Mouse (Mus musculus): ENCODE measurements around the gene Trpm5. TPM values are rescaled to one million over a fixed set of nuclear protein-coding genes. Genes with fewer than 3 reads are reported as not detected.

Gene Trpm5
- polyA plus RNA-seq, 1 experiment: 0.03 TPM

DNA sequence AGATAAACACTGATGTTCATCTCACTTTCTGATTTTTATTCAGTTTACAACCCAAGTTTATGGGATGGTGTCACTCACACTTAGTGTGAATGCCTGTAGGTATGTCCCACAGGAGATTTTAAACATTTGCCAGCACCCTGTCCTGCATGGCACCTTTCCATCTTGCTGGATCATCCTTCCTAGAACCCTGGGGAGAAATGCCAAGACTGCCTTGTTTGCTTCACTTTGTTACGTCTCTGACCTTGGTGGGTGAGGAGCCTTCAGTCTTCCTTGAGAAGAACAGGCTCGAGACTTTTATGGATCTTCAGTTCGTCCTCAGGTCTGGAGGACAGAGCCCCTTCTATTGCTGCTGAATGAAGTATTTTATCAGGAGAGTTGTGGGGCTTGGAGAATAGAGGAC lies 45.1 kb downstream of the Trpm5 start:
- Histone ChIP-seq H3K36me3 (ENCODE audit: control insufficient read depth, insufficient read depth, low read length) (no peaks in the 10 kb centered on the region), H3K4me1 (ENCODE audit: control insufficient read depth, insufficient read depth, low read length) (peaks cover 27% of the 10 kb centered on the region), H3K27me3 (replicated peaks; ENCODE audit: control insufficient read depth, insufficient read depth, low read length) (no peaks in the 10 kb centered on the region), H3K27ac (ENCODE audit: insufficient read depth, low read depth, low read length) (peak overlapping the region; percentile 80), H3K4me3 (ENCODE audit: insufficient read depth, low read depth, low read length) (no peak overlapping the region)
- TF ChIP-seq CTCF (conservative IDR thresholded peaks at IDR 0.05; ENCODE audit: insufficient read depth, insufficient read length, low read depth, low read length) (no peak), POLR2A (IDR thresholded peaks at IDR 0.05; ENCODE audit: low read depth, low read length) (no peak)
- DNase-seq: peak; percentile 55
- WGBS: 61% methylated on average over 3 of the region's 3 CpGs

DNA sequence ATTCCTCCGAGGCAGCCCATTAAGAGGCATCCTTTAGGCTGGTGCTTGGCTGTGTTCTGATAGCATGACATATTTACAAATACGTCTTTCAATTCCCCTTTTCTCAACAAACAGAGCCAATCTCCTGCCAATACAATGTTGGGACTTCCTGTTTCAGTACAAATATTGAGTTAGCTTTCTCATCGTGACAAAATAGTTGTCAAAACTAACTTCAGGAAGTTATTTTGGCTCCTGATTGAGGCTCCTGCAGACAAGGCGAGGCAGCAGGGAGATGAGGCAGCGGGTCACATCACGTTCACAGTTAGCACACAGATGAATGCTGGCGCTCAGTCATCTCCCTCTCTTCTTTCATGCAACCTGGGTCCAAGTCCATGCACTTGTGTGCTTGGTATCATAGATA lies 48.1 kb downstream of the Trpm5 start:
- H3K27ac ChIP-seq (ENCODE audit: insufficient read depth, low read depth, low read length): no peak overlapping the region

DNA sequence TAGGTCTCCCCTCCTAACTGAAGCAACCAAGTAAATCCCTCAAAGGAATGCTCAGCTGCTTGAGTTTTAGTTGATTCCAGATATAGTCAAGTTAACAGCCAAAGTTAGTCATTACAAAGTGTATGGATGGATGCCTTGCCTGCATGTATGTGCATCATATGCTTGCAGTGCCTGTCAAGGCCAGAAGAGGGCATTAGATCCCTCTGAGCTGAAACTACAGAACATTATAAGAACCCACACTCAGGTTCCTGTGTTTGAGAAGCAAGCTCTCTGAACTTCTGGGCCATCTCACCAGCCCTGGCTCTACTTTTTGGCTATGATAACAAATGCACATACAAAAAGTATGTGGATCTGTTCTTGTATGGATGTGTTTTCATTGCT lies 49.6 kb downstream of the Trpm5 start:
- Histone ChIP-seq H3K27ac (ENCODE audit: insufficient read depth, low read depth, low read length) (no peak overlapping the region), H3K36me3 (ENCODE audit: control insufficient read depth, insufficient read depth, low read length) (no peaks in the 10 kb centered on the region), H3K4me3 (ENCODE audit: insufficient read depth, low read depth, low read length) (no peak overlapping the region), H3K4me1 (ENCODE audit: control insufficient read depth, insufficient read depth, low read length) (peaks cover 23% of the 10 kb centered on the region), H3K27me3 (replicated peaks; ENCODE audit: control insufficient read depth, insufficient read depth, low read length) (no peaks in the 10 kb centered on the region)
- peak; percentile 14; the same call in 1 of the 2 replicates for TF ChIP-seq CTCF (conservative IDR thresholded peaks at IDR 0.05; ENCODE audit: insufficient read depth, insufficient read length, low read depth, low read length)
- no peak for TF ChIP-seq POLR2A (IDR thresholded peaks at IDR 0.05; ENCODE audit: low read depth, low read length)
- no peak for DNase-seq

More for the DNA sequence above, 48.1 kb downstream of the Trpm5 start:
- H3K4me1 ChIP-seq (ENCODE audit: control insufficient read depth, insufficient read depth, low read length): peaks cover 35% of the 10 kb centered on the region
- H3K4me3 ChIP-seq (ENCODE audit: insufficient read depth, low read depth, low read length): no peak overlapping the region
- no peaks in the 10 kb centered on the region for H3K36me3 ChIP-seq (ENCODE audit: control insufficient read depth, insufficient read depth, low read length)
- 77% methylated on average over 7 of the region's 7 CpGs for WGBS
- TF ChIP-seq CTCF (conservative IDR thresholded peaks at IDR 0.05; ENCODE audit: insufficient read depth, insufficient read length, low read depth, low read length): no peak
- no peak for TF ChIP-seq POLR2A (IDR thresholded peaks at IDR 0.05; ENCODE audit: low read depth, low read length)
- H3K27me3 ChIP-seq (replicated peaks; ENCODE audit: control insufficient read depth, insufficient read depth, low read length): no peaks in the 10 kb centered on the region
- DNase-seq: no peak

DNA sequence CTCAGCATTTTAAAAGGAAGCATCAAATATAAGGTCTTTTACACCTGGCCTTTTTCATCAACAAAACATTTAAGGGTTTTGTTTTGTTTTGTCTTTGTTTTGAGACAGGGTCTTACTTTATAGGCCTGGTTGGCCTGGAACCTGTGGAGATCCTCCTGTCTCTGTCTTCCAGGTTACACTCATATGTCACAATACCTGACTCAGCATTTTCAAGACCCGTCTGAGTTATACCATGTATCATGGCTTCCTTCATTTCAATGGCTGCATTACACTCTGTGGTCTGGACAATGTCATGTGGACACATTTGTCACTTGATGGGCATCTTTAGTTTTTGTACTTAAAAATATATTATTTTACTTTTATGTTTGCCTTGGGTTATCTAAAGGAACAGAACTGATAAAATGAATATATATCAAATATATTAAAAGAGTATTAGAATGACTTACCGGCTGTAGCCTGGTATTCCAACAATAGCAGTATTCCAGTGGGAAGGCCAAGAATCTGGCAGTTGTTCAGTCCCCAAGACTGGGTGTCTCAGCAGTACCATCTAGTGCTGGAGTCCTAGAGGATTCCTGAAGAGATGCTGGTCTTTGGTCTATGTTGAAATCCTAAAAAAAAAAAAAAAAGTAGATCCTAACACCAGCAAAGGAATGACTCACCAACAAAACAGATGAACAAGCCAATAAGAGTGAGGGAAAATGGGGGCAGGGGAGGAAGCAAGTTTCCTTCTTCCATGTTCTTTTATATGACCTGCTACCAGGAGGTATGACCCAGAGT lies 50.2 kb downstream of the Trpm5 start:
- peaks cover 18% of the 10 kb centered on the region for H3K4me1 ChIP-seq (ENCODE audit: control insufficient read depth, insufficient read depth, low read length)
- WGBS: 93% methylated on average over 2 of the region's 2 CpGs
- no peaks in the 10 kb centered on the region for H3K27me3 ChIP-seq (replicated peaks; ENCODE audit: control insufficient read depth, insufficient read depth, low read length)
- no peak overlapping the region for H3K4me3 ChIP-seq (ENCODE audit: insufficient read depth, low read depth, low read length)
- H3K27ac ChIP-seq (ENCODE audit: insufficient read depth, low read depth, low read length): no peak overlapping the region
- no peaks in the 10 kb centered on the region for H3K36me3 ChIP-seq (ENCODE audit: control insufficient read depth, insufficient read depth, low read length)
- no peak for DNase-seq
- TF ChIP-seq CTCF (conservative IDR thresholded peaks at IDR 0.05; ENCODE audit: insufficient read depth, insufficient read length, low read depth, low read length) (no peak), POLR2A (IDR thresholded peaks at IDR 0.05; ENCODE audit: low read depth, low read length) (no peak)

DNA sequence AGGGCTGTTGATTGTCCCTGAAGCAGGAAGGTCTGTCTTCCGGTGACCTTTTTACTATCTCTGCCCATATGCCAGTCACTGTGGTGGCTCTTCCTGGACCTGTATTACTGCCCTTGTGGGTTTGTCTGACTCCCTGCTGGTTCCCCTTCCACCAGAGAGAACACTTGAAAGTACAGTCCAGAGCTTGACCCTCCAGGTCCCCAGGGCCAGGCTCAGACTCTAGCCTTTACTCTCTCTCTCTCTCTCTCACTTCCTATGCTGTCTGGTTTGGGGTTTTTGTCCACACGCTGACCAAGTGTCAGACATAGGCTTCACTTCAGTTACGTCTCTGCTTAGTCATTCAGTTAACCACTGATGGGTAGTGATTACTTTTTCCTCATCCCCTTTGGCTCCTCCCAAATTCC lies 51.5 kb downstream of the Trpm5 start:
- H3K36me3 ChIP-seq (ENCODE audit: control insufficient read depth, insufficient read depth, low read length): no peaks in the 10 kb centered on the region
- no peaks in the 10 kb centered on the region for H3K27me3 ChIP-seq (replicated peaks; ENCODE audit: control insufficient read depth, insufficient read depth, low read length)
- peak; percentile 50 for DNase-seq
- no peak overlapping the region for H3K4me3 ChIP-seq (ENCODE audit: insufficient read depth, low read depth, low read length)
- H3K27ac ChIP-seq (ENCODE audit: insufficient read depth, low read depth, low read length): peak overlapping the region; percentile 86
- TF ChIP-seq POLR2A (IDR thresholded peaks at IDR 0.05; ENCODE audit: low read depth, low read length): no peak
- TF ChIP-seq CTCF (conservative IDR thresholded peaks at IDR 0.05; ENCODE audit: insufficient read depth, insufficient read length, low read depth, low read length): no peak
- H3K4me1 ChIP-seq (ENCODE audit: control insufficient read depth, insufficient read depth, low read length): peaks cover 16% of the 10 kb centered on the region
- WGBS: 65% methylated on average over 3 of the region's 3 CpGs

DNA sequence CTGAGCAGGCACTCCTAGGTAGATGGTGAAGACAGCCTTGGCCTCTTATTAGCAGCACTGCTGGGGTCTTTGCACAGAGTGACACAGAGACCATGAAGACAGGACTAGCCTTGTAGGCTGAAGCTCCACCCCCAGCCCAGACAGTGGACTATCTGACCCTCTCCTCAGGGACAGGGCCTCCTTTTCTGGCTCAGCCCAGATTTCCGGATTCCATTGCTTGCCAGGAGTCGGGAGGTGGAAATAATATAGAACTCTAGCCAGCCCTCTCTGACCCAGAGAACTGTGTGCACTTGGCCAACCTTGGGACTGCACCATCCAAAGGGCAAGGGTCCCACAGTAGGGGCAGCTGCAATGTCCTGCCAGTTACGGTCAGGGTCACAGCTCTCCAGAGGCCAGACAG lies 52.4 kb downstream of the Trpm5 start:
- DNase-seq: peak; percentile 92
- WGBS: 29% methylated on average over 3 of the region's 3 CpGs
- Histone ChIP-seq H3K27ac (ENCODE audit: insufficient read depth, low read depth, low read length) (peak overlapping the region; percentile 86), H3K4me3 (ENCODE audit: insufficient read depth, low read depth, low read length) (no peak overlapping the region), H3K36me3 (ENCODE audit: control insufficient read depth, insufficient read depth, low read length) (no peaks in the 10 kb centered on the region), H3K27me3 (replicated peaks; ENCODE audit: control insufficient read depth, insufficient read depth, low read length) (no peaks in the 10 kb centered on the region), H3K4me1 (ENCODE audit: control insufficient read depth, insufficient read depth, low read length) (peaks cover 16% of the 10 kb centered on the region)
- TF ChIP-seq CTCF (conservative IDR thresholded peaks at IDR 0.05; ENCODE audit: insufficient read depth, insufficient read length, low read depth, low read length) (no peak), POLR2A (IDR thresholded peaks at IDR 0.05; ENCODE audit: low read depth, low read length) (no peak)

DNA sequence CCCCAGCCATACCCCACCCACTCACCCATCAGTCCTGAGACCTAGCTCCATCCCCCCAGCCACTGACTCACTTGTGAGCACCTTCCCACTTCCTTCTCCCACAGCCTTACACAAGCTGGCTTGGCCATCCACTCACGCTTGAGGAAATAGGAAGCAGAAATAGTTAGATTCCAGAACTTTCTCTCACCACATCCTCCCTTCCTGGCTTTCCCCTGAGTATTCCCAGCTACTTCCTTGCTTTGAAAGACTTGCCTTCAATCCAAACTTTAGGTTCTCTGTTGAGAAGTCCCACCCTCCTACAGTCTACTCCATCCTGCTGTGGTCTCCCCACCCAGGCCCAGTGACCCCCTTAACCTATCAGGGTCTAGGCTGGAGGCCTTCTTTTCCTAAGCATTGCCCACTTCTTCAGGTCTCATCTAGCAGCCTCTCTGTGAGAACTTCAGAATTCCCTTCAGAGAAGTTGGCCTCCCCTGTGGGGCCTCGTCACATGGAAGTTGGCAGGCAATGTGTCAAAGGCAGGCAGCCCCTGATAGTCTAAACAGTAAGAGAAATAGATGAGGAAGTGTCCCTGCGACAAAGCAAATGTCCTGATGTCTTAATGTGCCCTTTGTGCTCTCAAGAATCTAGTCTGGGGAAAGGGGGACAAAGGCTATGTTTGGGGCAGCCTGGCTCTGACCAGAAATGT lies 53.2 kb downstream of the Trpm5 start:
- no peak overlapping the region for H3K4me3 ChIP-seq (ENCODE audit: insufficient read depth, low read depth, low read length)
- peaks cover 16% of the 10 kb centered on the region for H3K4me1 ChIP-seq (ENCODE audit: control insufficient read depth, insufficient read depth, low read length)
- peak overlapping the region; percentile 67 for H3K27ac ChIP-seq (ENCODE audit: insufficient read depth, low read depth, low read length)
- peak; percentile 61 for DNase-seq
- H3K36me3 ChIP-seq (ENCODE audit: control insufficient read depth, insufficient read depth, low read length): no peaks in the 10 kb centered on the region
- no peak for TF ChIP-seq CTCF (conservative IDR thresholded peaks at IDR 0.05; ENCODE audit: insufficient read depth, insufficient read length, low read depth, low read length)
- 56% methylated on average over 3 of the region's 3 CpGs for WGBS
- no peaks in the 10 kb centered on the region for H3K27me3 ChIP-seq (replicated peaks; ENCODE audit: control insufficient read depth, insufficient read depth, low read length)

All from kidney, adult 2 months (tissue).